11 mouse cellular contexts compared by ENCODE assay signal in the genomic region with DNA sequence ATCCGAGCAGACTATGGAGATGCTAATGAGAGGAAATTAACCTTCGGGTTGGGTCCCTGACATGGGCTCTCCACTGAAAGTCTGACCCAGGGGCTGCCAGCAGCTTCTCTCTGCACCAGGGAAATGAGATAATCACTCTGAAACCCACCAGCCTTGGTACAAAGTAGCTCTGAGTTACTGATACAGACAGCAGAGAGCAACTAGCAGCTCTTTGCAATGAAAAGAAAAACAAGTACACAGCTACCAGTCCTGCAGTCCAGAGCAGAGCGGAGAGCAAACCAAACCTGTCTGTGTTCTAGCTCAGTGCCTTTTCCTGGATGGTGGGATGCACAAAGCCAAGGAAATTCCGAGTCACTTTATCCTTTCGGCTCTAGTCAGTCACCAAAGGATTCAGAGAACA. TPM values are rescaled to one million over a fixed set of nuclear protein-coding genes. Genes with fewer than 3 reads are reported as not detected.
DNase-seq lines count a peak whose midpoint lies in the region; ATAC-seq and TF ChIP-seq lines count a peak whose summit lies in the region.
"Had no signal": no experiment of that assay in that cellular context is flagged by ENCODE, and none has a peak within 500 bp of the region (broad histone marks: within the 10 kb centered on the region; RNA-seq: fewer than 3 reads in every experiment).

No protein-coding gene starts in this region.

- peak overlapping the region; percentile 88 for H3K4me2 ChIP-seq in forebrain, embryonic 12.5 days
- H3K4me2 ChIP-seq: liver, embryonic 12.5 days had no signal

- H3K9me3 ChIP-seq in forebrain, embryonic 12.5 days: no peaks in the 10 kb centered on the region
- H3K9me3 ChIP-seq: liver, embryonic 12.5 days had no signal

- no peak for DNase-seq in kidney, adult 2 months
- DNase-seq in kidney, postnatal 14 days: no peak
- DNase-seq in brain, embryonic 14.5 days (ENCODE audit: low read depth): peak; percentile 61
- peak; percentile 16 to 43 for DNase-seq in kidney, postnatal 4 days
- no peak for DNase-seq in cerebellum, adult 8-10 months
- no peak for DNase-seq in frontal cortex, postnatal 36 days (ENCODE audit: low spot score in 2 of 2)
- no peak for DNase-seq in thymus, adult 18-20 months
- DNase-seq: B cell, adult 2 months had no signal

- H3K36me3 ChIP-seq in kidney, adult 2 months (ENCODE audit: control insufficient read depth, insufficient read depth, low read length): no peaks in the 10 kb centered on the region
- no peaks in the 10 kb centered on the region for H3K36me3 ChIP-seq in forebrain, embryonic 12.5 days (replicated peaks)
- H3K36me3 ChIP-seq: liver, embryonic 12.5 days had no signal

- H3K27me3 ChIP-seq in kidney, adult 2 months (replicated peaks; ENCODE audit: control insufficient read depth, insufficient read depth, low read length): no peaks in the 10 kb centered on the region
- H3K27me3 ChIP-seq in forebrain, embryonic 12.5 days: peaks cover 90% of the 10 kb centered on the region

- 59% methylated on average over 5 of the region's 5 CpGs for WGBS in kidney, adult 2 months
- WGBS in forebrain, embryonic 12.5 days: 11% methylated on average over 5 of the region's 5 CpGs

- ATAC-seq in forebrain, embryonic 12.5 days (ENCODE audit: low FRiP score): peak; percentile 8; the same call in 1 of the 2 replicates
- ATAC-seq: inflammation-experienced regulatory T-cells, adult 6 months; liver, embryonic 12.5 days had no signal

- peaks cover 13% of the 10 kb centered on the region; the same call in 1 of the 2 replicates for H3K4me1 ChIP-seq in kidney, adult 2 months (ENCODE audit: control insufficient read depth, insufficient read depth, low read length)
- peaks cover 61% of the 10 kb centered on the region for H3K4me1 ChIP-seq in forebrain, embryonic 12.5 days
- H3K4me1 ChIP-seq: liver, embryonic 12.5 days had no signal

- no peak for TF ChIP-seq CTCF in kidney, adult 2 months (conservative IDR thresholded peaks at IDR 0.05; ENCODE audit: insufficient read depth, insufficient read length, low read depth, low read length)
- TF ChIP-seq CTCF in brain, embryonic 14.5 days (IDR thresholded peaks at IDR 0.05; ENCODE audit: borderline replicate concordance, extremely low read depth, insufficient read depth, insufficient read length): no peak

- H3K27ac ChIP-seq in kidney, adult 2 months (ENCODE audit: insufficient read depth, low read depth, low read length): peak overlapping the region; percentile 53
- H3K27ac ChIP-seq in forebrain, embryonic 12.5 days: peak overlapping the region; percentile 82
- H3K27ac ChIP-seq: liver, embryonic 12.5 days had no signal

- H3K9ac ChIP-seq in forebrain, embryonic 12.5 days: peak overlapping the region; percentile 45
- H3K9ac ChIP-seq: liver, embryonic 12.5 days had no signal

- TF ChIP-seq POLR2A in kidney, adult 2 months (IDR thresholded peaks at IDR 0.05; ENCODE audit: low read depth, low read length): no peak
- TF ChIP-seq POLR2A in brain, embryonic 14.5 days (IDR thresholded peaks at IDR 0.05; ENCODE audit: borderline replicate concordance, extremely low read depth, insufficient read depth, insufficient read length, poor library complexity, severe bottlenecking): no peak

- no peak overlapping the region for H3K4me3 ChIP-seq in kidney, adult 2 months (ENCODE audit: insufficient read depth, low read depth, low read length)
- H3K4me3 ChIP-seq in forebrain, embryonic 12.5 days (replicated peaks): peak overlapping the region; percentile 15
- H3K4me3 ChIP-seq: liver, embryonic 12.5 days had no signal

RNA-seq across cellular contexts. Expression of a gene that starts 23.1 kb away (rescaled TPM):
- polyA plus RNA-seq in kidney, adult 2 months (2012; rRNA removed): 193 and 288 TPM in 2 replicates
- 244 and 291 TPM in 2 replicates for polyA plus RNA-seq in brain, embryonic 14.5 days (2012; rRNA removed)
- polyA plus RNA-seq in forebrain, embryonic 12.5 days (2016; fragmentation: Nextera tagmentation; extraction: Ambion mirVana): 129 and 162 TPM in 2 replicates

Comparison
In these comparisons a context has a peak if more than half of its experiments do, and no peak if none do; other contexts are left out.
1. DNase-seq: peak in brain, embryonic 14.5 days (single experiment) and kidney, postnatal 4 days (2 of 2); none in kidney, adult 2 months (single experiment), kidney, postnatal 14 days (single experiment), cerebellum, adult 8-10 months (single experiment), frontal cortex, postnatal 36 days (0 of 2) and thymus, adult 18-20 months (0 of 2).